In the genomic region with DNA sequence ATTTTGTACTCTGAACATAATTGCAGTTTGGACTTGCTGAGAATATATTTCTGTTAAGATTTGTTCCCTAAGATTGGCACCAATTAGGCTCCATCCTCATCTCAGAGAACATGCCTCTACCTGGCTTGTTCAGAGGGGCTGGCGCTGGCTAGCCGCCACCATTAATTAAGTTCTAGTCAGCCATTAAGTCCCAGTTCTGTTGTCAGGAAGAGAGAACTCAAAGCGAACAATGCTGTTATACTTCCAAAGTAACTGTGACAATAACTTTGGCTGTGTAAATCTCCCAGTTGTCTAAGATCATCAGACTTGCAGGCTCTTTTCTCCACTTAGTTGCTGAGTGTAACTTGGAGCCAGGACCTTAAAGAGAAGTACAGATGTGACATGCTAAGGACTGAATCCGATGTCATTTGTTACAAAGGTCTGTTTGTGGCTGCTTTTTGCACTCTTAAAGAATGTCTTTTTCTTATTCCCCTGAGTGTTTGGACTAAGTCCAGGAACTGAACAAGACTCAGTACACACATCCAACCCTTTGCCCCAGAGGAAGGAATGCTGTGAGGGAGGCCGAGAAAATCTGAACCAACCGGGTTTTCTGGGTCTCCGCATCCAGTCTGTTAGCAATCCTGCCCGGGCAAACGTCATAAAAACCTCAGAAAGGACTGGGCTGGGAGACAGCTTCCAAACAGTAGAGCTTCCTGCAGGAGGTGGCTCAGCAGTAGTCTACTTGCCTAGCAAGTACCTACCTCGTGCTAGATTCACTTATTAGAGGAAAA, we compare ENCODE assay signal across 8 mouse cellular contexts. TPM values are rescaled to one million over a fixed set of nuclear protein-coding genes. Genes with fewer than 3 reads are reported as not detected.
DNase-seq lines count a peak whose midpoint lies in the region; ATAC-seq and TF ChIP-seq lines count a peak whose summit lies in the region.

No protein-coding gene starts in this region.

- ATAC-seq in frontal cortex, adult (ENCODE audit: low TSS enrichment) = no peak

- DNase-seq in urinary bladder, postnatal 25 days (ENCODE audit: low spot score) = peak; percentile 61
- DNase-seq in urinary bladder, postnatal 10 days (ENCODE audit: low spot score) = no peak
- peak; percentile 96 for DNase-seq in gonadal fat pad, adult 2 months (ENCODE audit: low read depth)
- peak; percentile 91 for DNase-seq in kidney, adult 2 months
- peak; percentile 72 for DNase-seq in lung, postnatal 14 days
- DNase-seq in layer of hippocampus, postnatal 36 days = no peak
- no peak for DNase-seq in thymus, postnatal 36 days

- no peaks in the 10 kb centered on the region for H3K27me3 ChIP-seq in kidney, adult 2 months (replicated peaks; ENCODE audit: control insufficient read depth, insufficient read depth, low read length)

- no peak overlapping the region for H3K4me3 ChIP-seq in kidney, adult 2 months (ENCODE audit: insufficient read depth, low read depth, low read length)

- H3K4me1 ChIP-seq in kidney, adult 2 months (ENCODE audit: control insufficient read depth, insufficient read depth, low read length) = peaks cover 32% of the 10 kb centered on the region

- 5% methylated on average over 10 of the region's 10 CpGs for WGBS in kidney, adult 2 months

- H3K27ac ChIP-seq in kidney, adult 2 months (ENCODE audit: insufficient read depth, low read depth, low read length) = peak overlapping the region; percentile 97

- H3K36me3 ChIP-seq in kidney, adult 2 months (ENCODE audit: control insufficient read depth, insufficient read depth, low read length) = no peaks in the 10 kb centered on the region

- TF ChIP-seq CTCF in kidney, adult 2 months (conservative IDR thresholded peaks at IDR 0.05; ENCODE audit: insufficient read depth, insufficient read length, low read depth, low read length) = no peak; the same call in 1 of the 2 replicates

- no peak for TF ChIP-seq POLR2A in kidney, adult 2 months (IDR thresholded peaks at IDR 0.05; ENCODE audit: low read depth, low read length)

RNA-seq across cellular contexts. Expression of a gene that starts 6.3 kb away (rescaled TPM):
- 298 and 302 TPM in 2 replicates for polyA plus RNA-seq in gonadal fat pad, adult 2 months (2012; rRNA removed)
- 172 and 214 TPM in 2 replicates for polyA plus RNA-seq in kidney, adult 2 months (2012; rRNA removed)
- 100 to 1,000 TPM; 417 to 431 TPM for total RNA-seq in layer of hippocampus, postnatal 36 days (2021)

RNA-seq across cellular contexts. Expression of a gene that starts 13.3 kb away (rescaled TPM):
- polyA plus RNA-seq in gonadal fat pad, adult 2 months (2012; rRNA removed) = 2.7 and 3.7 TPM in 2 replicates
- polyA plus RNA-seq in kidney, adult 2 months (2012; rRNA removed) = 2.9 and 5.9 TPM in 2 replicates
- total RNA-seq in layer of hippocampus, postnatal 36 days (2021) = 1 to 10 TPM; 2.5 TPM

RNA-seq across cellular contexts. Expression of a gene that starts 22.9 kb away (rescaled TPM):
- polyA plus RNA-seq in gonadal fat pad, adult 2 months (2012; rRNA removed) = 508 and 671 TPM in 2 replicates
- 865 and 950 TPM in 2 replicates for polyA plus RNA-seq in kidney, adult 2 months (2012; rRNA removed)
- total RNA-seq in layer of hippocampus, postnatal 36 days (2021) = 10 to 100 TPM; 60.8 to 61.8 TPM

RNA-seq across cellular contexts. Expression of a gene that starts 31.6 kb away (rescaled TPM):
- polyA plus RNA-seq in gonadal fat pad, adult 2 months (2012; rRNA removed) = 21.7 and 30.4 TPM in 2 replicates
- polyA plus RNA-seq in kidney, adult 2 months (2012; rRNA removed) = 22.8 and 25.0 TPM in 2 replicates
- 1 to 10 TPM; 3.6 to 6.1 TPM for total RNA-seq in layer of hippocampus, postnatal 36 days (2021)

RNA-seq across cellular contexts. Expression of a gene that starts 34.8 kb away (rescaled TPM):
- 39.2 and 41.0 TPM in 2 replicates for polyA plus RNA-seq in gonadal fat pad, adult 2 months (2012; rRNA removed)
- 37.9 and 41.6 TPM in 2 replicates for polyA plus RNA-seq in kidney, adult 2 months (2012; rRNA removed)
- 10 to 100 TPM; 25.3 to 29.2 TPM for total RNA-seq in layer of hippocampus, postnatal 36 days (2021)

Comparison
In these comparisons a context has a peak if more than half of its experiments do, and no peak if none do; other contexts are left out.
1. DNase-seq: peak in urinary bladder, postnatal 25 days (single experiment), gonadal fat pad, adult 2 months (single experiment), kidney, adult 2 months (single experiment) and lung, postnatal 14 days (single experiment); none in urinary bladder, postnatal 10 days (single experiment), layer of hippocampus, postnatal 36 days (0 of 2) and thymus, postnatal 36 days (0 of 2).